Mouse (Mus musculus) midbrain, embryonic 15.5 days (tissue): ENCODE measurements at regions not wholly inside any gene's neighbourhood (a gene's known extent, or its start where the extent isn't known, plus 50 kb on each side); places are given as distances from the start of the nearest gene placed in this dataset.
A peak's percentile ranks its signal among the peaks of the same experiment; 100 is the strongest.

ENCODE experiments used
- ATAC-seq: fragments of 200-750 bp; cut with Nextera tagmentation; replicated peaks from 2 replicates; pipeline ENCODE4 v1.8.0; 2017; ENCODE audit warnings: moderate TSS enrichment
- H3K27ac ChIP-seq: fragments of 300-500 bp; sonication (generic); 2 replicates; pipeline ENCODE4 v1.5.1; 2015; ENCODE audit warnings: mild to moderate bottlenecking, inconsistent platforms
- H3K27me3 ChIP-seq: fragments of 300-500 bp; sonication (generic); replicated peaks from 2 replicates; pipeline ENCODE4 v1.6.1; 2015; ENCODE audit warnings: inconsistent platforms
- H3K36me3 ChIP-seq: fragments of 300-500 bp; sonication (generic); replicated peaks from 2 replicates; pipeline ENCODE4 v1.6.1; 2015; ENCODE audit warnings: inconsistent platforms
- H3K4me1 ChIP-seq: fragments of 300-500 bp; sonication (generic); 2 replicates; pipeline ENCODE4 v1.6.1; 2015; ENCODE audit warnings: inconsistent platforms
- H3K4me2 ChIP-seq: fragments of 300-500 bp; sonication (generic); 2 replicates; pipeline ENCODE4 v1.6.1; 2015; ENCODE audit warnings: inconsistent platforms, mild to moderate bottlenecking, moderate library complexity
- H3K4me3 ChIP-seq: fragments of 300-500 bp; sonication (generic); 2 replicates; pipeline ENCODE4 v1.5.1; 2015; ENCODE audit warnings: mild to moderate bottlenecking, inconsistent platforms
- H3K9ac ChIP-seq: fragments of 300-500 bp; sonication (generic); 2 replicates; pipeline ENCODE4 v1.6.1; 2015; ENCODE audit warnings: mild to moderate bottlenecking, inconsistent platforms
- H3K9me3 ChIP-seq: fragments of 300-500 bp; sonication (generic); 2 replicates; pipeline ENCODE4 v1.6.1; 2016; ENCODE audit warnings: inconsistent platforms
- WGBS: fragments of 180-500 bp; shearing (Covaris S2); methylation state at CpG from one replicate; pipeline ENCODE4 v1.1.7; 2015; ENCODE audit warnings: mixed read lengths; 5-methylcytosine and 5-hydroxymethylcytosine counted together

- no peak overlapping the region for H3K9ac ChIP-seq
- H3K4me1 ChIP-seq, result peaks cover 11% of the 10 kb centered on the region
- no peaks in the 10 kb centered on the region for H3K36me3 ChIP-seq
- WGBS, result 19% methylated on average over 17 of the region's 17 CpGs
- H3K27me3 ChIP-seq, result no peaks in the 10 kb centered on the region
- H3K9me3 ChIP-seq, result no peaks in the 10 kb centered on the region
- H3K4me3 ChIP-seq, result no peak overlapping the region; the same call in 1 of the 2 replicates
- H3K4me2 ChIP-seq, result peak overlapping the region; percentile 28
- H3K27ac ChIP-seq, result no peak overlapping the region
- ATAC-seq, result peak; percentile 89
These were observed 70.0 kb downstream of the Mbip start for GRCm38 (mm10) chr12:56275556-56276242.

DNA sequence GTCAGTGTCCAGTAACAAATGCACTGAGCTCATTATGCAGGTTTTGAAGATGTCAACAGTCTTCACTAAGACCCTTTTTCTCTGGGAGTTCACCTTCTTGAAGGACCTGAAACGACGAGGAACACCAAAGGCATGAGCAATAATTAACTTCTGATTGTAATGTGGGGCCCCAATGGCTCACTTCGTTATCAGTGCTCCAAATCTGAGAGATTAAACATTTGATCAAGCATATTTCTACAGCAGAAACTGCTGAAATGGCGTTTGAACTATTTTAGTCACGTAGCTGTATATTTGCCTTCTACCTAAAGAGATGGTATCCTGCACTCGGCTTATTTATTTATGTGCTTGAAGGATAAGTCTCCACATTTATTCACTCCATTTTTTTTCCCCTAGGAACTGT is 80.6 kb downstream of the Mbip start:
- Histone ChIP-seq H3K4me1 (no peaks in the 10 kb centered on the region), H3K27me3 (no peaks in the 10 kb centered on the region), H3K36me3 (no peaks in the 10 kb centered on the region), H3K9me3 (no peaks in the 10 kb centered on the region), H3K4me3 (no peak overlapping the region), H3K9ac (no peak overlapping the region), H3K4me2 (no peak overlapping the region), H3K27ac (no peak overlapping the region)
- ATAC-seq, result no peak
- 80% methylated on average over 6 of the region's 6 CpGs for WGBS

DNA sequence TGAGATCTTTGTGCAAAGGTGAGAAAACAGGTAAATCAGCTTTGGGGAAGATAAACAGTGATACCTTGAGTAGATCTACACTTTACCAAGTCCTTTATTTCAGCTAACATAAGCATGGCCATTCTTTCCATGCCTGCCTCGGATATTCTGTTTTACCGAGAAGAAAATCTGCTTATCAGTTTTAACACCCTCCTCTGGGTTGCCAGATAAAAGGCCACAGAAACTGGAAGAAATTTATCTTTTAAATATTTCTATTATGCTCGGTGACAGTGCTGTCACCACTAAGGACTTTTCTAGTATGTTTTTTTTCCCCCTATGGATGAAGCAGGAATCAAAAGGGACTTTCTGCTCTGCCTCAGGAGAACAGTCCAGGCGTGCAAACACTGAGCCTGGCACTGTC is 84.2 kb downstream of the Mbip start:
- Histone ChIP-seq H3K27ac (no peak overlapping the region), H3K9ac (no peak overlapping the region), H3K4me3 (no peak overlapping the region), H3K4me2 (no peak overlapping the region), H3K36me3 (no peaks in the 10 kb centered on the region), H3K4me1 (peaks cover 14% of the 10 kb centered on the region), H3K27me3 (no peaks in the 10 kb centered on the region), H3K9me3 (no peaks in the 10 kb centered on the region)
- WGBS, result 72% methylated on average over 4 of the region's 4 CpGs
- no peak for ATAC-seq

GRCm38 (mm10) chr12:56258401-56259050 is 87.2 kb downstream of the Mbip start:
- Histone ChIP-seq H3K27me3 (no peaks in the 10 kb centered on the region), H3K36me3 (no peaks in the 10 kb centered on the region), H3K4me3 (no peak overlapping the region), H3K4me1 (peaks cover 20% of the 10 kb centered on the region), H3K4me2 (peak overlapping the region; percentile 15; the same call in 1 of the 2 replicates), H3K9ac (no peak overlapping the region), H3K27ac (peak overlapping the region; percentile 62), H3K9me3 (no peaks in the 10 kb centered on the region)
- WGBS, result 27% methylated on average over 14 of the region's 14 CpGs
- ATAC-seq, result peak; percentile 86

GRCm38 (mm10) chr12:56256243-56256881 is 89.3 kb downstream of the Mbip start:
- Histone ChIP-seq H3K4me1 (peaks cover 31% of the 10 kb centered on the region), H3K9me3 (no peaks in the 10 kb centered on the region), H3K4me2 (no peak overlapping the region), H3K27ac (no peak overlapping the region), H3K9ac (no peak overlapping the region), H3K36me3 (no peaks in the 10 kb centered on the region), H3K27me3 (no peaks in the 10 kb centered on the region), H3K4me3 (no peak overlapping the region)
- ATAC-seq, result no peak
- 78% methylated on average over 11 of the region's 11 CpGs for WGBS

GRCm38 (mm10) chr12:56252612-56253444 is 92.9 kb downstream of the Mbip start:
- H3K27me3 ChIP-seq, result no peaks in the 10 kb centered on the region
- peak; percentile 25; the same call in 1 of the 2 replicates for ATAC-seq

DNA sequence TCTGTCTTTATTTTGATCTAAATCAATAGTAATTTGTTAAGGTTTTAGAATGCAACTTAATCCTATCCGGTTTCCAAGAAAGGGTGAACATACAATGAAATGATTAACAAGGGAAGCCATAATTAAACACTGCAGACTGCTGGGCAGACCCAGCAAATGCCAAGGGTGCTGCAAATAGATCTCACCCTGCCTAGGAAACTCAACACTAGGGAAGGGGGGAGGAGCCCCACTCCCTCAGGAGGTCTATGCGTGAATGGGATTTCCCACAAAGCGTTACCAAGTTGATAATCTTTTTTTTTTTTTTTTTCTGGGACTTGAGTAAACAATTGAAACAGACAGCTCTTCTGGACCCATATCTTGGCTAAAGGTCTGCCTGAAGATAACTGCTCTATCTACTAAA is 95.4 kb downstream of the Mbip start:
- H3K4me1 ChIP-seq, result peaks cover 21% of the 10 kb centered on the region
- H3K4me3 ChIP-seq, result no peak overlapping the region
- no peak overlapping the region for H3K9ac ChIP-seq
- H3K36me3 ChIP-seq, result no peaks in the 10 kb centered on the region
- ATAC-seq, result no peak
- WGBS, result 11% methylated on average over 3 of the region's 3 CpGs
- H3K27me3 ChIP-seq, result no peaks in the 10 kb centered on the region
- H3K27ac ChIP-seq, result no peak overlapping the region
- no peak overlapping the region for H3K4me2 ChIP-seq
- no peaks in the 10 kb centered on the region for H3K9me3 ChIP-seq

More at GRCm38 (mm10) chr12:56252612-56253444, 92.9 kb downstream of the Mbip start:
- Histone ChIP-seq H3K4me2 (no peak overlapping the region), H3K4me1 (peaks cover 21% of the 10 kb centered on the region), H3K9me3 (no peaks in the 10 kb centered on the region), H3K27ac (peak overlapping the region; percentile 2; the same call in 1 of the 2 replicates), H3K4me3 (no peak overlapping the region), H3K36me3 (no peaks in the 10 kb centered on the region), H3K9ac (no peak overlapping the region)
- 27% methylated on average over 7 of the region's 7 CpGs for WGBS

DNA sequence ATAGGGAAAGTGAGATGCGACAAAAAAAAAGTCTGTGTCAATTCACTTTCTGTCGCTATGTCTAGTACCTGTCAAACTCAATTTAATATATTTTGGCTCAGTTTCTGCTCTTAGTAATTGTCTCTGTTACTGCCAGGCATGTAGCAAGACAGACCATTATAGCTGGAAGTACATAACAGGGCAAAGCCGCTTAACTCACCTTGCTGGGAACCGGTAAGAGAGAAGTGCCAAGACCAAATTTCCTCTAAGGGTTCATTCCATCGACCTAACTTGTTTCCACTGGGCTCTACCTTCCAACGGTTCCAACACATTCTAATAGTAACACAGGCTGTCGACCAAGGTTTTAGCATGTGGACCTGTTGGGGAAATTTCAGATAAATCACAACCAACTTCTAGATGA is 99.3 kb downstream of the Mbip start:
- no peaks in the 10 kb centered on the region for H3K36me3 ChIP-seq
- no peak overlapping the region for H3K4me2 ChIP-seq
- no peak overlapping the region for H3K4me3 ChIP-seq
- H3K9ac ChIP-seq, result no peak overlapping the region
- peaks cover 4% of the 10 kb centered on the region; the same call in 1 of the 2 replicates for H3K4me1 ChIP-seq
- H3K9me3 ChIP-seq, result no peaks in the 10 kb centered on the region
- no peak for ATAC-seq
- H3K27ac ChIP-seq, result no peak overlapping the region
- H3K27me3 ChIP-seq, result no peaks in the 10 kb centered on the region
- WGBS, result 90% methylated on average over 7 of the region's 7 CpGs

DNA sequence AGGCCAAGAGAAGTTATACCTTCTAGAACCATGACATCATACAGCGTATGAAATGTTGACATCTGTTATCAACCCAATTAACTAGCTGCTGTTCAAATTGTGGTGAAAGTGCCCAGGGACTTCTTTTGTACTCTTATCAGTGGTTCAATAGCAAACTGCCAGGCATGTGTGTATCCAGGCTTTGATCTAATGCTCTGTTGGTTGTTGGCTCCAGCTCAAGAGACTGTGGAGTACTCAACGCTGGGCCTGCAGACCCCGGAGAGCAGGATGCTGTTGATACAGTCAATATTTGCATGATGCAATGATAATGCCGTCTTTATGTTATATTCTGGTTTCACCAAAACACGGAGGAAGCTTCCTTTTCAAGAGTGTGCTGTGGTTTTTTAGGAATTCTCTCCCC is 102.9 kb downstream of the Mbip start:
- Histone ChIP-seq H3K36me3 (no peaks in the 10 kb centered on the region), H3K27ac (no peak overlapping the region), H3K9ac (no peak overlapping the region), H3K27me3 (no peaks in the 10 kb centered on the region), H3K4me3 (no peak overlapping the region), H3K4me2 (no peak overlapping the region), H3K9me3 (no peaks in the 10 kb centered on the region), H3K4me1 (no peaks in the 10 kb centered on the region)
- no peak for ATAC-seq
- WGBS, result 70% methylated on average over 5 of the region's 5 CpGs

- Histone ChIP-seq H3K27me3 (no peaks in the 10 kb centered on the region), H3K9ac (no peak overlapping the region), H3K36me3 (no peaks in the 10 kb centered on the region), H3K4me3 (no peak overlapping the region), H3K9me3 (no peaks in the 10 kb centered on the region), H3K4me1 (no peaks in the 10 kb centered on the region), H3K27ac (no peak overlapping the region), H3K4me2 (no peak overlapping the region)
- no peak for ATAC-seq
- 17% methylated on average over 5 of the region's 5 CpGs for WGBS
These were observed 104.0 kb downstream of the Mbip start for GRCm38 (mm10) chr12:56241735-56242134.

- no peak overlapping the region for H3K4me2 ChIP-seq
- H3K27ac ChIP-seq, result no peak overlapping the region
- no peaks in the 10 kb centered on the region for H3K4me1 ChIP-seq
- WGBS, result 59% methylated on average over 12 of the region's 12 CpGs
- H3K36me3 ChIP-seq, result no peaks in the 10 kb centered on the region
- no peak for ATAC-seq
- no peak overlapping the region for H3K4me3 ChIP-seq
- no peak overlapping the region for H3K9ac ChIP-seq
- H3K27me3 ChIP-seq, result no peaks in the 10 kb centered on the region
- H3K9me3 ChIP-seq, result no peaks in the 10 kb centered on the region
These were observed 105.5 kb downstream of the Mbip start for GRCm38 (mm10) chr12:56240206-56240605.

GRCm38 (mm10) chr12:56234571-56234970 is 111.1 kb downstream of the Mbip start:
- H3K4me2 ChIP-seq, result no peak overlapping the region

More at GRCm38 (mm10) chr12:56234571-56234970, 111.1 kb downstream of the Mbip start:
- no peaks in the 10 kb centered on the region for H3K27me3 ChIP-seq
- no peak for ATAC-seq
- no peak overlapping the region for H3K9ac ChIP-seq
- peaks cover 4% of the 10 kb centered on the region; the same call in 1 of the 2 replicates for H3K9me3 ChIP-seq
- no peaks in the 10 kb centered on the region for H3K4me1 ChIP-seq
- WGBS, result 41% methylated on average over 6 of the region's 6 CpGs
- no peak overlapping the region for H3K4me3 ChIP-seq
- H3K36me3 ChIP-seq, result no peaks in the 10 kb centered on the region
- H3K27ac ChIP-seq, result no peak overlapping the region
